Mouse (Mus musculus) right cerebral cortex, adult 18-20 months (tissue): ENCODE data around the gene Stom.

Experiments used
- DNase-seq: peaks from one replicate; pipeline ENCODE4 v3.0.0; 2022; ENCODE audit warnings: mixed read lengths

Stom gene

GRCm38 (mm10) chr2:35336388-35337280 lies at the start of gene Stom:
Gene Stom, minus strand, starts transcription at chr2:35336976.
- peak; percentile 97 for DNase-seq

GRCm38 (mm10) chr2:35385441-35385871 lies 48.7 kb upstream of the Stom start:
- no peak for DNase-seq

- DNase-seq = no peak
These were observed 42.5 kb upstream of the Stom start for GRCm38 (mm10) chr2:35379306-35379705.

GRCm38 (mm10) chr2:35377600-35377999 lies 40.8 kb upstream of the Stom start:
- DNase-seq = no peak

GRCm38 (mm10) chr2:35373003-35373402 lies 36.2 kb upstream of the Stom start:
- DNase-seq = no peak

- DNase-seq = no peak
These were observed 33.9 kb upstream of the Stom start for GRCm38 (mm10) chr2:35370686-35371085.

GRCm38 (mm10) chr2:35367629-35368028 lies 30.9 kb upstream of the Stom start, which contains the start of gene 4930568D16Rik:
Gene 4930568D16Rik, minus strand, starts transcription at chr2:35367729.
- no peak for DNase-seq

GRCm38 (mm10) chr2:35349184-35349583 lies 12.4 kb upstream of the Stom start:
- no peak for DNase-seq

- no peak for DNase-seq
These were observed 9.2 kb upstream of the Stom start for GRCm38 (mm10) chr2:35345984-35346383.

GRCm38 (mm10) chr2:35342605-35343004 lies 5.8 kb upstream of the Stom start:
- DNase-seq = no peak

GRCm38 (mm10) chr2:35338707-35339106 lies 1.9 kb upstream of the Stom start:
- DNase-seq = no peak

GRCm38 (mm10) chr2:35338036-35338435 lies 1.3 kb upstream of the Stom start:
- no peak for DNase-seq

- no peak for DNase-seq
These were observed 643 bp upstream of the Stom start for GRCm38 (mm10) chr2:35337419-35337818.

- DNase-seq = no peak
These were observed 1.2 kb downstream of the Stom start for GRCm38 (mm10) chr2:35335620-35336019.

GRCm38 (mm10) chr2:35333670-35334069 lies 3.1 kb downstream of the Stom start:
- DNase-seq = no peak

GRCm38 (mm10) chr2:35331205-35331604 lies 5.6 kb downstream of the Stom start:
- DNase-seq = no peak

- DNase-seq = no peak
These were observed 7.7 kb downstream of the Stom start for GRCm38 (mm10) chr2:35329061-35329460.

GRCm38 (mm10) chr2:35328064-35328792 lies 8.5 kb downstream of the Stom start:
- no peak for DNase-seq

GRCm38 (mm10) chr2:35327583-35327982 lies 9.2 kb downstream of the Stom start:
- no peak for DNase-seq

- no peak for DNase-seq
These were observed 9.8 kb downstream of the Stom start for GRCm38 (mm10) chr2:35326931-35327330.

- DNase-seq = no peak
These were observed 10.8 kb downstream of the Stom start for GRCm38 (mm10) chr2:35325930-35326329.

GRCm38 (mm10) chr2:35322404-35323164 lies 14.2 kb downstream of the Stom start:
- no peak for DNase-seq

GRCm38 (mm10) chr2:35320399-35320798 lies 16.4 kb downstream of the Stom start:
- DNase-seq = no peak
